Mouse (Mus musculus): ENCODE measurements around the gene R3hdm4. TPM values are rescaled to one million over a fixed set of nuclear protein-coding genes. Genes with fewer than 3 reads are reported as not detected.
"Not testable (repeated sequence)": the region's sequence is repeated elsewhere in the genome, so short reads cannot be mapped to it uniquely, and the experiment has no call there.

Gene R3hdm4
- polyA plus RNA-seq, 1 experiment = 425 TPM

GRCm38 (mm10) chr10:79908167-79909091 is 12.6 kb downstream of the R3hdm4 start, which contains the start of gene Med16:
Gene Med16, minus strand, starts transcription at chr10:79908923.
- Histone ChIP-seq H3K4me1 (ENCODE audit: control insufficient read depth, insufficient read depth, low read length) (peaks cover 3% of the 10 kb centered on the region; the same call in 1 of the 2 replicates), H3K27ac (ENCODE audit: insufficient read depth, low read length) (peak within 1 kb of the TSS; percentile 100), H3K4me3 (ENCODE audit: insufficient read depth, low read length) (peak within 1 kb of the TSS; percentile 63)
- TF ChIP-seq POLR2A (IDR thresholded peaks at IDR 0.05; ENCODE audit: extremely low read depth, insufficient read depth, low read length) (no peak), CTCF (IDR thresholded peaks at IDR 0.05; ENCODE audit: extremely low read depth, insufficient read depth, low read length) (no peak)

GRCm38 (mm10) chr10:79907415-79907814 is 13.6 kb downstream of the R3hdm4 start:
- TF ChIP-seq CTCF (IDR thresholded peaks at IDR 0.05; ENCODE audit: extremely low read depth, insufficient read depth, low read length) = no peak
- Histone ChIP-seq H3K27ac (ENCODE audit: insufficient read depth, low read length) (no peak overlapping the region), H3K4me1 (ENCODE audit: control insufficient read depth, insufficient read depth, low read length) (peaks cover 3% of the 10 kb centered on the region; the same call in 1 of the 2 replicates), H3K4me3 (ENCODE audit: insufficient read depth, low read length) (no peak overlapping the region)

DNA sequence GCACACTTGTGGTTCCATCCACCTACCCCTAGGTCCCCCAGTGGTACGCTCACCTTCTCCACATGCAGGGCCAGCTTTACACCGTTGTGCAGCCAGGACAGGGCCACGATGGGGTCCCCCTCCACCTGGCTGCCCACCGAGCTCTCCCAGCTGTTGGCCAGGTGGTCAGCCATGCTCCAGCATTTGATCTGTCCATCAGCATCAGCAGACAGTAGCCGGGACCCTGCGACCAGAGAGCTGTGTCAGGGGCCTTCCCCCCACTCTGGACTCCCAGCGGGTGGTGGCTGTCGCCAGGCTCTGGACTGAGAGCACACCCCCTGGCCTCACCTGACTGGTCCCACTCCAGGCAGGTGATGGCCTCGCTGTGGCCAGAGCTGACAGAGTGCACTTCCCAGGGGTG is 14.3 kb downstream of the R3hdm4 start:
- Histone ChIP-seq H3K4me1 (ENCODE audit: control insufficient read depth, insufficient read depth, low read length) (peaks cover 3% of the 10 kb centered on the region; the same call in 1 of the 2 replicates), H3K27ac (ENCODE audit: insufficient read depth, low read length) (no peak overlapping the region), H3K4me3 (ENCODE audit: insufficient read depth, low read length) (no peak overlapping the region)
- TF ChIP-seq POLR2A (IDR thresholded peaks at IDR 0.05; ENCODE audit: extremely low read depth, insufficient read depth, low read length) = no peak
- TF ChIP-seq CTCF (IDR thresholded peaks at IDR 0.05; ENCODE audit: extremely low read depth, insufficient read depth, low read length) = no peak

DNA sequence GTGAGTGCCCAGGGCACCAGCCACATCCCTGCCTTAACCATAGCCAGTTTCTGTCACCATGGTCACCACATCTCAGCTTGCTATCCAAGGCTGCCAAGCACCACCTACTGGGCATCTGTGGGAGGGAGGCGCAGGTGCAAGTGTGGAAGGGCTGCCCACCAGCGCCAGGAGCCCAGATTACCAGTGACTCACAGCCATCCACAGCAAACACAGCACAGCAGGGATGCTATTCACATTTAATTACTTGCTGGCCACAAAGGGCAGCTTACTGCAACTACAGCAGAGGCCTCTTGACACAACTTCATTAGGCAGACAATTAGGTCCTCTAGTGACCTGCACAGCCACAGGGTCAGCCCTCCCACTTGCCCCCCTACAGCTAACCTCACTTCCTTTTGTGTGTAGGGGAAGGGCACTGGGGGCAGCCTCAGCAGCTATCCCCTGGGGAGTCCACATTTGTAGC is 20.0 kb downstream of the R3hdm4 start:
- Histone ChIP-seq H3K27ac (ENCODE audit: insufficient read depth, low read length) (peak overlapping the region; percentile 24), H3K4me3 (ENCODE audit: insufficient read depth, low read length) (no peak overlapping the region), H3K4me1 (ENCODE audit: control insufficient read depth, insufficient read depth, low read length) (no peaks in the 10 kb centered on the region)
- TF ChIP-seq CTCF (IDR thresholded peaks at IDR 0.05; ENCODE audit: extremely low read depth, insufficient read depth, low read length) (peak; percentile 24; the same call in 1 of the 2 replicates), POLR2A (IDR thresholded peaks at IDR 0.05; ENCODE audit: extremely low read depth, insufficient read depth, low read length) (peak; percentile 39; the same call in 1 of the 2 replicates)

DNA sequence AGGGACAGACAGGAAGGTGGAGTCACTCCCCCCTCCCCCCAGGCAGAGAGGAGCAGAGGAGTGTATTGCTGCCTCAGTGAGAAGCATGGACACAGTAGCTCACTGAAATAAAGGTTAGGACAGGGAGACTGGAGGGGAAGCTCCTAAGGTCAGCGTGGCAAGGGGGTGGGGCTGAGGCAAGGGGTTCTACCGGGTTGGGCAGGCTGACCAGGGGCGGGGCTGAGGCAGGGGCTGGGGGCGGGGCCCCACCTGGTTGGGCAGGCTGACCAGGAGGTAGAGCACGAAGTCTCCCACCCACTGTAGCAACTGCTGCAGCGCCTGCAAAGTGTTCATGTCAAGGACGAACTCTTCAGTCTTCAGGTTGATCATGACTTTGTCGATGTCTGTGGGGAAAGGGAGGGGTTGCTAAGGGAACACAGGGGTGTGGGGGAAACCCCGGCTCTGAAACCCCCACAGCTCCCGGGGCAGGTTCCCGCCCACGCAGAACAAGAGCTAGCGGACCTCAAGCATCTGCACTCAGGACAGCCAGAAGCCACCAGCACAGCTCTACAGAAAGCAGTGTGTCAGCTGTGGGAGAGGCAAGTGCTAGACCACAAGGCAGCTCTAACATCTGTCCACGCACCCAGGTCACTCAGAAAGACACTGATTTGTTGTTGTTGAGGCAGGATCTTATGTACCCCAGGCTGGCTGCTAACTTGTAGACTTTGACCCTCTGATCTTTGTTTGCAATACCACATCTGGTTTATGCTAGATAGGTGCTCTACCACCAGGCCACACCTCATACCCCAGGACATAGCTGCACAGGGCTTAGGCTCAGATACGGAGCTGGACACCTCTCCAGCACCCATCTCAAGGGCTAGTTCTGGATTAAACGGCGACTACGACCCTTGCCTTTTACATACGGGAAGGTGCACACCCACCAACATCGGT is 23.4 kb downstream of the R3hdm4 start:
- Histone ChIP-seq H3K27ac (ENCODE audit: insufficient read depth, low read length) (no peak overlapping the region), H3K4me1 (ENCODE audit: control insufficient read depth, insufficient read depth, low read length) (no peaks in the 10 kb centered on the region), H3K4me3 (ENCODE audit: insufficient read depth, low read length) (no peak overlapping the region)
- no peak for TF ChIP-seq CTCF (IDR thresholded peaks at IDR 0.05; ENCODE audit: extremely low read depth, insufficient read depth, low read length)
- no peak for TF ChIP-seq POLR2A (IDR thresholded peaks at IDR 0.05; ENCODE audit: extremely low read depth, insufficient read depth, low read length)

GRCm38 (mm10) chr10:79896814-79897213 is 24.2 kb downstream of the R3hdm4 start:
- TF ChIP-seq CTCF (IDR thresholded peaks at IDR 0.05; ENCODE audit: extremely low read depth, insufficient read depth, low read length) (no peak), POLR2A (IDR thresholded peaks at IDR 0.05; ENCODE audit: extremely low read depth, insufficient read depth, low read length) (no peak)
- Histone ChIP-seq H3K4me1 (ENCODE audit: control insufficient read depth, insufficient read depth, low read length) (no peaks in the 10 kb centered on the region), H3K4me3 (ENCODE audit: insufficient read depth, low read length) (no peak overlapping the region), H3K27ac (ENCODE audit: insufficient read depth, low read length) (no peak overlapping the region)

GRCm38 (mm10) chr10:79896306-79896705 is 24.7 kb downstream of the R3hdm4 start:
- TF ChIP-seq CTCF (IDR thresholded peaks at IDR 0.05; ENCODE audit: extremely low read depth, insufficient read depth, low read length) (no peak), POLR2A (IDR thresholded peaks at IDR 0.05; ENCODE audit: extremely low read depth, insufficient read depth, low read length) (no peak)
- Histone ChIP-seq H3K4me1 (ENCODE audit: control insufficient read depth, insufficient read depth, low read length) (no peaks in the 10 kb centered on the region), H3K4me3 (ENCODE audit: insufficient read depth, low read length) (no peak overlapping the region), H3K27ac (ENCODE audit: insufficient read depth, low read length) (no peak overlapping the region)

GRCm38 (mm10) chr10:79892451-79893118 is 28.4 kb downstream of the R3hdm4 start:
- not testable (repeated sequence) for H3K4me3 ChIP-seq (ENCODE audit: insufficient read depth, low read length); H3K4me1 ChIP-seq (ENCODE audit: control insufficient read depth, insufficient read depth, low read length); H3K27ac ChIP-seq (ENCODE audit: insufficient read depth, low read length)
- peak; percentile 66 for TF ChIP-seq CTCF (IDR thresholded peaks at IDR 0.05; ENCODE audit: extremely low read depth, insufficient read depth, low read length)

- TF ChIP-seq CTCF (IDR thresholded peaks at IDR 0.05; ENCODE audit: extremely low read depth, insufficient read depth, low read length) (no peak), POLR2A (IDR thresholded peaks at IDR 0.05; ENCODE audit: extremely low read depth, insufficient read depth, low read length) (no peak)
- no peaks in the 10 kb centered on the region for H3K4me1 ChIP-seq (ENCODE audit: control insufficient read depth, insufficient read depth, low read length)
- H3K27ac ChIP-seq (ENCODE audit: insufficient read depth, low read length) = no peak within 1 kb of the TSS
- no peak within 1 kb of the TSS for H3K4me3 ChIP-seq (ENCODE audit: insufficient read depth, low read length)
Observed at GRCm38 (mm10) chr10:79890670-79891069, 30.3 kb downstream of the R3hdm4 start, which contains the start of gene Cfd. Gene Cfd, plus strand, starts transcription at chr10:79890853.

Data from cortical plate, adult 2 months (tissue).